Mouse (Mus musculus): ENCODE data around the gene Odf3l2. TPM values are rescaled to one million over a fixed set of nuclear protein-coding genes. Genes with fewer than 3 reads are reported as not detected.

The Odf3l2 gene
- not detected in 2 replicates for polyA plus RNA-seq (2016; fragmentation: Nextera tagmentation; extraction: Ambion mirVana)

- Histone ChIP-seq H3K4me2 (replicated peaks) (no peak within 1 kb of the TSS), H3K9ac (no peak within 1 kb of the TSS), H3K36me3 (no peaks in the 10 kb centered on the region), H3K27me3 (no peaks in the 10 kb centered on the region), H3K9me3 (no peaks in the 10 kb centered on the region), H3K4me3 (no peak within 1 kb of the TSS), H3K4me1 (no peaks in the 10 kb centered on the region), H3K27ac (no peak within 1 kb of the TSS)
- WGBS, result 55% methylated on average over 8 of the region's 8 CpGs
- no peak for ATAC-seq (ENCODE audit: insufficient number of reproducible peaks, insufficient read depth, low FRiP score, low TSS enrichment)
Observed at GRCm38 (mm10) chr10:79645711-79646110, at the start of gene Odf3l2. Gene Odf3l2 (minus strand): TSS chr10:79645738.

GRCm38 (mm10) chr10:79694379-79694655 lies 48.8 kb upstream of the Odf3l2 start:
- no peak overlapping the region for H3K4me3 ChIP-seq
- peaks cover 12% of the 10 kb centered on the region for H3K4me1 ChIP-seq
- no peak overlapping the region for H3K4me2 ChIP-seq (replicated peaks)
- H3K27me3 ChIP-seq, result no peaks in the 10 kb centered on the region
- H3K27ac ChIP-seq, result no peak overlapping the region
- H3K36me3 ChIP-seq, result peaks cover 1% of the 10 kb centered on the region
- WGBS, result 82% methylated on average over 6 of the region's 6 CpGs
- no peak for ATAC-seq (ENCODE audit: insufficient number of reproducible peaks, insufficient read depth, low FRiP score, low TSS enrichment)
- no peak overlapping the region for H3K9ac ChIP-seq
- peaks cover 5% of the 10 kb centered on the region for H3K9me3 ChIP-seq

GRCm38 (mm10) chr10:79693580-79694378 lies 48.2 kb upstream of the Odf3l2 start:
- Histone ChIP-seq H3K4me3 (no peak overlapping the region), H3K36me3 (peaks cover 7% of the 10 kb centered on the region), H3K27ac (no peak overlapping the region), H3K9ac (no peak overlapping the region), H3K4me2 (replicated peaks) (no peak overlapping the region), H3K9me3 (peaks cover 5% of the 10 kb centered on the region), H3K27me3 (no peaks in the 10 kb centered on the region), H3K4me1 (peaks cover 12% of the 10 kb centered on the region)
- ATAC-seq (ENCODE audit: insufficient number of reproducible peaks, insufficient read depth, low FRiP score, low TSS enrichment), result no peak
- WGBS, result 77% methylated on average over 12 of the region's 12 CpGs

GRCm38 (mm10) chr10:79691986-79692548 lies 46.5 kb upstream of the Odf3l2 start:
- Histone ChIP-seq H3K4me2 (replicated peaks) (no peak overlapping the region), H3K27me3 (no peaks in the 10 kb centered on the region), H3K27ac (no peak overlapping the region), H3K9ac (no peak overlapping the region), H3K36me3 (peaks cover 23% of the 10 kb centered on the region), H3K4me3 (no peak overlapping the region), H3K4me1 (peaks cover 12% of the 10 kb centered on the region), H3K9me3 (peaks cover 5% of the 10 kb centered on the region)
- WGBS, result 93% methylated on average over 2 of the region's 2 CpGs
- ATAC-seq (ENCODE audit: insufficient number of reproducible peaks, insufficient read depth, low FRiP score, low TSS enrichment), result no peak

GRCm38 (mm10) chr10:79689178-79689577 lies 43.6 kb upstream of the Odf3l2 start:
- Histone ChIP-seq H3K36me3 (peaks cover 51% of the 10 kb centered on the region), H3K27ac (no peak overlapping the region), H3K4me2 (replicated peaks) (no peak overlapping the region), H3K4me3 (no peak overlapping the region), H3K4me1 (no peaks in the 10 kb centered on the region), H3K9me3 (peaks cover 5% of the 10 kb centered on the region), H3K9ac (no peak overlapping the region), H3K27me3 (no peaks in the 10 kb centered on the region)
- 95% methylated on average over 3 of the region's 3 CpGs for WGBS
- no peak for ATAC-seq (ENCODE audit: insufficient number of reproducible peaks, insufficient read depth, low FRiP score, low TSS enrichment)

- peaks cover 5% of the 10 kb centered on the region for H3K9me3 ChIP-seq
- H3K27ac ChIP-seq, result no peak within 1 kb of the TSS
- ATAC-seq (ENCODE audit: insufficient number of reproducible peaks, insufficient read depth, low FRiP score, low TSS enrichment), result no peak
- no peaks in the 10 kb centered on the region for H3K27me3 ChIP-seq
- WGBS, result 91% methylated on average over 4 of the region's 4 CpGs
- H3K36me3 ChIP-seq, result peaks cover 53% of the 10 kb centered on the region
- no peak within 1 kb of the TSS for H3K4me2 ChIP-seq (replicated peaks)
- H3K4me1 ChIP-seq, result peaks cover 2% of the 10 kb centered on the region
- no peak within 1 kb of the TSS for H3K9ac ChIP-seq
- H3K4me3 ChIP-seq, result no peak within 1 kb of the TSS
Observed at GRCm38 (mm10) chr10:79688720-79689119, 43.2 kb upstream of the Odf3l2 start, which contains the start of gene Gzmm. Gene Gzmm (plus strand): TSS chr10:79689020.

- Histone ChIP-seq H3K9ac (no peak overlapping the region), H3K9me3 (peaks cover 5% of the 10 kb centered on the region), H3K36me3 (peaks cover 53% of the 10 kb centered on the region), H3K27me3 (no peaks in the 10 kb centered on the region), H3K4me2 (replicated peaks) (no peak overlapping the region), H3K4me1 (peaks cover 10% of the 10 kb centered on the region), H3K4me3 (no peak overlapping the region), H3K27ac (no peak overlapping the region)
- WGBS, result 98% methylated on average over 6 of the region's 6 CpGs
- no peak for ATAC-seq (ENCODE audit: insufficient number of reproducible peaks, insufficient read depth, low FRiP score, low TSS enrichment)
Observed at GRCm38 (mm10) chr10:79687513-79687912, 42.0 kb upstream of the Odf3l2 start.

GRCm38 (mm10) chr10:79686691-79687090 lies 41.2 kb upstream of the Odf3l2 start:
- H3K4me3 ChIP-seq, result no peak overlapping the region
- H3K9me3 ChIP-seq, result no peaks in the 10 kb centered on the region
- no peak for ATAC-seq (ENCODE audit: insufficient number of reproducible peaks, insufficient read depth, low FRiP score, low TSS enrichment)
- peaks cover 10% of the 10 kb centered on the region for H3K4me1 ChIP-seq
- 85% methylated on average over 1 of the region's 1 CpGs for WGBS
- H3K27ac ChIP-seq, result no peak overlapping the region
- H3K27me3 ChIP-seq, result no peaks in the 10 kb centered on the region
- H3K36me3 ChIP-seq, result peaks cover 53% of the 10 kb centered on the region
- no peak overlapping the region for H3K9ac ChIP-seq
- H3K4me2 ChIP-seq (replicated peaks), result no peak overlapping the region

GRCm38 (mm10) chr10:79686219-79686618 lies 40.7 kb upstream of the Odf3l2 start:
- 86% methylated on average over 2 of the region's 2 CpGs for WGBS
- no peak overlapping the region for H3K9ac ChIP-seq
- H3K27me3 ChIP-seq, result no peaks in the 10 kb centered on the region
- H3K4me2 ChIP-seq (replicated peaks), result no peak overlapping the region
- peaks cover 11% of the 10 kb centered on the region for H3K4me1 ChIP-seq
- ATAC-seq (ENCODE audit: insufficient number of reproducible peaks, insufficient read depth, low FRiP score, low TSS enrichment), result no peak
- H3K36me3 ChIP-seq, result peaks cover 53% of the 10 kb centered on the region
- H3K4me3 ChIP-seq, result no peak overlapping the region
- H3K9me3 ChIP-seq, result no peaks in the 10 kb centered on the region
- no peak overlapping the region for H3K27ac ChIP-seq

GRCm38 (mm10) chr10:79684770-79685600 lies 39.4 kb upstream of the Odf3l2 start:
- ATAC-seq (ENCODE audit: insufficient number of reproducible peaks, insufficient read depth, low FRiP score, low TSS enrichment), result no peak
- Histone ChIP-seq H3K4me3 (no peak overlapping the region), H3K9me3 (no peaks in the 10 kb centered on the region), H3K27me3 (no peaks in the 10 kb centered on the region), H3K36me3 (peaks cover 53% of the 10 kb centered on the region), H3K27ac (no peak overlapping the region), H3K4me1 (peaks cover 15% of the 10 kb centered on the region), H3K9ac (no peak overlapping the region), H3K4me2 (replicated peaks) (no peak overlapping the region)
- WGBS, result 95% methylated on average over 25 of the region's 25 CpGs

GRCm38 (mm10) chr10:79683726-79684640 lies 38.4 kb upstream of the Odf3l2 start:
- ATAC-seq (ENCODE audit: insufficient number of reproducible peaks, insufficient read depth, low FRiP score, low TSS enrichment), result no peak
- H3K4me3 ChIP-seq, result peak overlapping the region; percentile 84
- peak overlapping the region; percentile 98 for H3K4me2 ChIP-seq (replicated peaks)
- peak overlapping the region; percentile 87 for H3K9ac ChIP-seq
- H3K4me1 ChIP-seq, result peaks cover 15% of the 10 kb centered on the region
- H3K27me3 ChIP-seq, result no peaks in the 10 kb centered on the region
- no peak overlapping the region for H3K27ac ChIP-seq
- H3K9me3 ChIP-seq, result no peaks in the 10 kb centered on the region
- 85% methylated on average over 6 of the region's 6 CpGs for WGBS
- peaks cover 49% of the 10 kb centered on the region for H3K36me3 ChIP-seq

Data from embryonic facial prominence, embryonic 12.5 days (tissue).